Mouse (Mus musculus) WW6 (cell line): ENCODE measurements around the gene Fgd2.
"Not testable (repeated sequence)": the region's sequence is repeated elsewhere in the genome, so short reads cannot be mapped to it uniquely, and the experiment has no call there.

Source experiments
- DNase-seq: peaks from one replicate; pipeline ENCODE4 v3.0.0-alpha.2; 2013; ENCODE audit warnings: low read depth, low spot score

Gene Fgd2

DNA sequence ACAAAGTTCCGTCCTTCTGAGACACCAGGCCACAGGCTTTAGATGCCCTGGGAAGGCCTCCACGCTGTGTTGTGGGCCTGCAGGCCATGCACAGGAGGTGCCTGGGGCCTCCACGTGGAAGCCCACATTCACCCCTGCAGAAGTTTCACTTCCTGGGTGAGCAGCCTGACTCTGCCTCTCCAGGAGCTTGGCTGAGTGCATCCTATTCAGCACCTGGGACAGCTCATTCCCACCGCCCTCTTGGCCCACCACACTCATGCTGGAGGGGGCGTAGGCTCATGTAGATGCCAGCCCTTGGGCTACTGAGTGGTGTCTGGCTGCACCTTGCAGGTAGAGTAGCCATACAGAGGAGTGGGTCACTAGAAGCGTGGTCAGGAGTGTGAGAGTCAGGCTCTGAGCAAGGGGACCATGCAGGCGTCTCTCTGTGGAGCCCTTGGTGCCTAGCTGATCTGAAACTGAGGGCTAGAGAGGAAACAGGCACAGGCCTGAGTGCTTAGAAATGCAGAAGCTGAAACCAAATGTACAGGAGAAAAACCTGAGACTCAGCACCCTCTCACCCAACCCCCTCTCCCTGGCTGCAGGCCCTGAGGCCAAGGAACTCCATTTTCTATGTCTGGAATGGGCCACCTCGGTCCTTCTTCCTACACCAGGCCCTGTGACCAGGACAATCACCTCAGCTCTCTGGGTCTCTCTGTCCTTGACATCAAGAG is 1.4 kb downstream of the Fgd2 start:
- DNase-seq, result no peak

GRCm38 (mm10) chr17:29363109-29363508 is 2.4 kb downstream of the Fgd2 start:
- no peak for DNase-seq

GRCm38 (mm10) chr17:29365105-29365621 is 4.4 kb downstream of the Fgd2 start:
- DNase-seq, result no peak

DNA sequence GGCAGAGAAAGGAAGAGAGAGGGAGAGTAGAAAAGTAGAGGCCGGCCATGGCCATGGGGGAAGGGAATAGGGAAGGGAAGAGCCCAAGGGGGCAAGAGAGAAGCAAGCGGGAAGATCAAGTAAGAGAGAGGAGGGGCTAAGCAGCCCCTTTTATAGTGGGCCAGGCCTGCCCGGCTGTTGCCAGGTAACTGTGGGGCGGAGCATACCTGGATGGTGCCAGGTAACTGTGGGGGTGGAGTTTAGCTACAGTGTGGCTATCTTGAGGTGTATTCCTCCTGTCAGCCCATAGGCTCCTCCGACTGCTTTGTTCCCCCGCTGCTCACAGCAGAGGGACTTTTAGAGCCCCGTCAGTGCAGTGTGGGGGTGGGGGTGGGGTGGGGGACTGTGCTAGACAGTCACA is 8.0 kb downstream of the Fgd2 start:
- no peak for DNase-seq

GRCm38 (mm10) chr17:29370984-29371723 is 10.4 kb downstream of the Fgd2 start:
- DNase-seq, result no peak

GRCm38 (mm10) chr17:29375871-29376270 is 15.2 kb downstream of the Fgd2 start:
- no peak for DNase-seq

DNA sequence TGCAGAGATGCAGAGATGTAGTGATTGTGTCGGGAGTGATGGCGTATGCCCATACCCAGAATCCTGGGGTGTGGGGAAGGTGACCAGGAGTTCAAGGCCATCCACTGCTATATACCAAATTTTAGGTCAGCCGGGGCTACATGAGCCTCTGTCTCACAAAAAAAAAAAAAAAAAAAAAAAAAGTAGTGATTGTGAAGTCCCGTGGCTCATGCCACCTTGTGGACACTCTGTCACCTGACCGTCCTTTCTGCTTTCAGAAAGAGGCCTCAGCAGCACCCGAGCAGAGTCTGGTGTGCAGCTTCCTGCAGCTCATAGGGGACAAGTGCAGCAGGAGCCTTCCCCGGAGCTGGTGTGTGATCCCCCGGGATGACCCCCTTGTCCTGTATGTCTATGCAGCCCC is 17.3 kb downstream of the Fgd2 start:
- DNase-seq, result no peak

DNA sequence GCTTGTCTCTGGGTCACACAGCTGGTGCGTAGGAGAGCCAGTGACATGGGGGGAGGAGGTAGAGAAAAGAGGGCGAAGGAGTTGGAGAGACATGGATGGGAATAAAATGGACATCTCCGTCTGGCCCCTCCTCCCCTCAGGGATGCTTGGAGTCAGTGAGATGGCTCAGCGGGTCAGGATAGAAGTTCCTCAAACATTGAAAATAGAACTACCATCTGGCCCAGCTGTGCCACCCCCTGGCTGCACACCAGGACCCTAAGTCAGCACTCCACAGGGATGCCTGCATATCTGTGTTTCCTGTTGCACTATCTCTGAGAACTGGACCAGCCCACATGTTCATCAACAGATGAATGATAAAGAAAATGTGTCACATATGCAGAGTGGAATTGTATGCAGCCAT is 19.5 kb downstream of the Fgd2 start:
- DNase-seq, result no peak

DNA sequence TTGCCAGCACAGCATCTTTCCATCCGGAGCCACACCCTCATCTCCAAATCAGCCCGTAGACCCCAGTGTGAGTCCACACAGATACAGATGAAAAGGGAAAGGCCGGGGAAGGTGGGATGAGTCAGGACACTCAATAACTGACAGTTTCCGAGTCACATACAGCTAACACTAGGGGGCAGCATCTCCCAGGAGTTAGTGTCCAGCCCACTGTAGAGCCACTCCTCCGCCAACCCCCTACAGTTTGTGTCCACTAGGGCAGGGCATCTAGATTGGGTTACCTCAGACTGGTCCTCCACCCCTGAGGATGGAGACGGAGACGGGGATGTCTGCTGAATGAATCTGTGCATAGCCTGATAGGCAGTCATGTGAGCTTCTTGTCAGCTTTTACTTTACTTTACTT is 20.8 kb downstream of the Fgd2 start:
- no peak for DNase-seq

GRCm38 (mm10) chr17:29382417-29382816 is 21.7 kb downstream of the Fgd2 start:
- no peak for DNase-seq

GRCm38 (mm10) chr17:29383923-29384322 is 23.2 kb downstream of the Fgd2 start:
- no peak for DNase-seq

DNA sequence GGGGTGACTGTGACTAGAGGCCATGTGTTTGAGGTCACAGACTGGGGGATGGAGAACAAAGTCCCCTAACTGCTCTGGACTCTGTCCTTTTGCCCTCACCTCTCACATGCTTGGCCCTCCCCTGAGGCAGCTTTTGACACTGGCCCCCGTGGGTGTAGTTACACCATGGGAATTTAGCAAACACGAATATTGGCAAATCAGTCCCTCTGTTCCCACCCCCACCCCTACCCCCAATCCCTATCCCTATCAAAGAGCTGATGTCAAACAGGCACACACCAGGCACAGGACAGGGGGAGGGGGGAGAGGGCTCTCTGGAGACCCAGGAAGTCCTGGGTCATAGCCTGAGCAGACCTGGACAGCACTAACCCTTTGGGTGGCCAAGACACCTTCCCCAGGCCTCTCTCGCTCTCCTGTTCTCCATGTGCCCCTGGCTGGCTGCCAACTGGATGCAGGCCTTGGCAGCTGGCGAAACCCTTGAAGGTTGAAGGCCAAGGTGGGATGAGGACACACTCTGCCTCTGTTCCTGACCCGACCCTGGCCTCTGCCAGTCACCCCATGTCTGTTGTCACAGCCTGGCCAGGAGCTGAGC is 24.2 kb downstream of the Fgd2 start:
- DNase-seq, result no peak

DNA sequence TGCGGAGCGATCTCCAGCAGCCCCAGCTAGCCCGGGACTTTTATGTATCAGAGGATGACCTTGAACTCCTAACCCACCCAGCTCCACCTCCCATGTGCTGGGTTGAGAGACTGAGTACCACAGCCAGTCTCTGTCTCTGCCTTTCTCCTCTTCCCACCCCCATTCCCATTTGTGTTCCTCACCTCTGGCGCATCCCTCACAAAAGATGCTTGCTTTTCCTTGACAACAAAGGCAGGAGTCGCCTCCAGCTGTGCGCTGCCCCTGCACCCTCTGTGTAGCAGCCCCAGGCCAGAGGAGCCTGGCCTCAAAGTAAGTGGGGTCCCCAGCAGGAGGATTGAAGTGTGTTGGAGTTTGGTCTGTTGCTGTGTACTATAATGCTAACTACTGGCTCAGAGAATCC is 25.0 kb downstream of the Fgd2 start:
- DNase-seq, result no peak

DNA sequence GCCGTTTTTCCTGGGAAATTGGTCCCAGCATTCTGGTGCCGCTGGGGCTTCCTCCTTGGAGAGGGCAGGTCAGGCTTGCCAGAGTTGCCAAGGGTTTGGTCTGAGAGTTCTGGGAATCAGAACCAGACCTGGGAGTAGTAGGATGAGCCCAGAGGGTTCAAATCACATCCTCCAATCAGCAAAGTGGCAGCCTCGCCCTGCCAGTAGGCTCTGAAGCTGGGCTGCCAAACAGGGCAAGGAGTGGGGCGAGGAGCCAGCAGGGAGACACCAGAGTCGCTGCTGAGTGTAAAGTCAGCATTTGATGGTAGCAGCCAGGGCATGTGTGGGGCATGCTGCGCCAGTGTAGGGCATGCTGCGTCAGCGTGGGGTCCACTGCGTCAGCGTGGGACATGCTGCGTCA is 28.3 kb downstream of the Fgd2 start:
- no peak for DNase-seq

- no peak for DNase-seq
Measured at GRCm38 (mm10) chr17:29391280-29391679, 30.6 kb downstream of the Fgd2 start.

DNA sequence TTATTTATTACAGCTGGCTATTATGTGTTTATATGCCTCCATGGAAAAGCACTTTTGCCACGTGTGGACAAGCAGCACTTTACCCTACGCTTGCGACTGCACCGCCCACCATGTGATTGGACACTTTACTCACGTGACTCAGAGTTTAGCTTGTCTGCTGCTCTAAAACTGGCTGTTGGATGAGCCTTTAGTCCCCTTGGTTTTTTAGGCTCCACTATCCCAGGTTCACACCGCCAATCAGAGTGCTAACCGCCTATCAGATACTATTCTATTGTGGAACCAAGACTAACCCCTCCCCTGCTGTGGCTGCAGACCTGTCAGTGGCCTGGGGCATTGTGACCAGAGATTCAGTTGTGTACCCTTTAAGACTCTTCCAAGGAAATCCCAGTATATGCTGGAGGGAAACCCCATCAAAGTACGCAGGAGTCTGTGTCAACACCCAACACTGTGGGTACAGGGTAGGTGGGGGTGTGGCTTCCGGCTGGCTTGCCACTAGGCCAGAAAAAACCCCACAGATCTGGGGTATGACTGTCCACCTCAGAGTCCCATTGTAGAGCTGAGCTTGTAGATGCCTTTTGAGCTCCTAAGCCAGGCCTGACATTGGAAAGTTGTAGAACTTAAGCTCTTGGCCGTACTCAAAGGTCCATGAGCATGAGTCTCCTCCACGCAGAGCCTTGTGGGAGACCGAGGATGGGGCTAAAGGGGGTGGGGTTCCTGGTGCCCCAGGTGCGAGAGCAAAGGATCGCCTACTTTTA is 32.8 kb downstream of the Fgd2 start:
- DNase-seq, result no peak

DNA sequence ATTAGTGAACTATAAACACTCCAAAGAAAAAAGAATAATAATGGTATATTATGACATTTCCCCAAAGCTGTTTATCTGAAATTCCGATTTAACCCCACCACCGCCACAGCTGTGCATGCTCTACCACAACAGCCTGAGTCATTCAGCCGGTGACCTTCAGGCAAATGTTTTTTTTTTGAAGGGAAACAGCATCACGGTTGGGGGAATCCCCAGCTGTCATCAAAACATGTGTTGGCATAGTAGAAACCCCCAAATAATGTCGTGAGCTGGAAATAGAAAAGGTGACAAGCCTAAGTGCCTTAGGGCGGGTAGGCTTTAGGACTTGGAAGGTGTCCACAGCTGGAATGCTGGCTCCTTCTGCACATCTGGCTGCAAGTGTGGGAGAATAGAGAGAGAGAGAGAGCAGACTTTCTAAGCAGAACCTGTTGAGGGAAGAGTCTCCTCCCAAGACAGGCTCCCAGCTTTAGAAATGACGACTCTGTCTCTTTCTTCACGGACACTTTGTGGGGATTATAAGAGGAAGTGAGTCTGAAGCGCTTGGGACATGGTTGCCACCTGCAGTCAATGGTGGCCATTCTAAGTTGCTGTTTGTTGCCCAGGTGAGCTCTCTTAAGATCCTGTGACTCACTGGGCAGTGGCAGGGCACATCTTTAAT is 33.5 kb downstream of the Fgd2 start:
- no peak for DNase-seq

DNA sequence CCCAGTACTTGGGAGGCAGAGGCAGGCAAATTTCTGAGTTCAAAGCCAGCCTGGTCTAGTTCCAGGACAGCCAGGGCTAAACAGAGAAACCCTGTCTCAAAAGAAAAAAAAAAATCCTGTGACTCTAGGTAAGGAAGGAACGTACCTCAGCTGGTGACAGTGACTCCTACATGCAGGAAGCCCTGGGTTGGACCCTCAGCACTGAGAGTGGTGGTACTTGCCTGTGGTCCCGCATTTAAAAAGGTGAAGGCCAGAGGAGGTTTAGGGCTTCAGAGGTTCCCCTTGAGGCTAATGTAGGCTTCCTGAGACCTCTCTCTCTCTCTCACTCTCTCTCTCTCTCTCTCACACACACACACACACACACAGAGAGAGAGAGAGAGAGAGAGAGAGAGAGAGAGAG is 34.0 kb downstream of the Fgd2 start:
- DNase-seq, result not testable (repeated sequence)

- DNase-seq, result no peak
Measured at GRCm38 (mm10) chr17:29395381-29395780, 34.7 kb downstream of the Fgd2 start.

DNA sequence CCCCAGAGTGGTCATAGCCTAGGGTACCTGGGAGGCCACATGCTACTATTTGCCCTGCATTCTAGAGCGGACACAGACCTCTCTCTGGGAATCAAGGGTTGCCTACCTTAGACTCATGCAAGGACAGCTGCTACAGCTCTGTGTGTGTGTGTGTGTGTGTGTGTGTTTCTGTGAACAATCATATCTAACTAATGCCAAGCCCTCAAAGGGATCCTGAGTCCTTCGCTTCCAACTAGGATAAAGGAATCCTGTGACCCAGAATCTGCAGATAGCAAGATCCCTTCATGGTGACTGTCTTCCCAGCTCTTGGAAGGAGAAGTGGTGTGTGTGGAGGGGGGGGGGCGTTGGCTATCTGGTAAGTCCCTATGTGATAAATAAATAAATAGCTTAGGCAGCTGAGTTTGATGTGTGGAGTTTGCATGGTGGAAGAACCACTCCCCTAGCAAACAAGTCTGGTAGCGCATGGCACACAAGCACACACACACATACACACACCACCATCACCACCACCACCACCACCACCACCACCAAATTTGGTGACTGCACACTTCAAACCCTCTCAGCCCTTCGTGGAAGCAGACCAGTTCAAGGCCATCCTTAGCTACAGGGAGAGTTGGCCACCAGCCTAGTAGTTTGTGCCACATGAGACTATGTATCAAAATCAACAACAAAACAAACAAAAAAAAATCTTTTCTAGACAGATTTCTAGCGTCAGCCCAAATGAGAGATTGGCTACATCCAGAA is 35.5 kb downstream of the Fgd2 start:
- DNase-seq, result no peak

DNA sequence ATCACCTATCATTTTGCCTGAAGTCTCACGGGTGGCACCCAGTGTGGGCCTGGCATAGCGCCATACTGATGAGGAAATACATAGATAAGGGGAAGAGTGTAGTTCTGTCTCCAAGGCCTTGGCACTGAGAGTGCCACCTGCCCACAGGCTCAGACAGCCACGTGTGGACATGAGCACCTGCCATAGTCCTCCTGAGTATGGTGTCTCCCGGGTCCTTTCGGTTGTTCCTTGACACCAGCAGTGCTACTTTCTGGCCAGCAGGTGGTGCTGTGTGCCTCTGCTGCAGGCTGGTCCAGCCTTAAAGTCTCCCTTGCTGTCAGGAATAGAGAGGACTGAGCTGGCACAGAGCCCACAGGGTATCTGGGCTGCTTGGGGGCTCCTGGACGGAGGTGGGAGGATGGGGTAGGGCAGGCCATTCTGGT is 36.1 kb downstream of the Fgd2 start:
- no peak for DNase-seq
